Mouse (Mus musculus) heart, embryonic 12.5 days (tissue): Measurements from ENCODE around the gene Neil1. TPM values are rescaled to one million over a fixed set of nuclear protein-coding genes. Genes with fewer than 3 reads are reported as not detected.

Experiments used
- ATAC-seq: fragments of 200-750 bp; cut with Nextera tagmentation; 2 replicates; pipeline ENCODE4 v1.8.0; 2017; ENCODE audit warnings: moderate TSS enrichment, moderate library complexity; ENCODE audit not compliant: insufficient number of reproducible peaks, low FRiP score
- H3K27ac ChIP-seq: fragments of 300-500 bp; sonication (generic); 2 replicates; pipeline ENCODE4 v1.5.1; 2016; ENCODE audit warnings: mild to moderate bottlenecking, moderate library complexity; ENCODE audit not compliant: poor library complexity, severe bottlenecking
- H3K27me3 ChIP-seq: fragments of 300-500 bp; sonication (generic); replicated peaks from 2 replicates; pipeline ENCODE4 v1.6.1; 2016; ENCODE audit warnings: mild to moderate bottlenecking, moderate library complexity
- H3K36me3 ChIP-seq: fragments of 300-500 bp; sonication (generic); 2 replicates; pipeline ENCODE4 v1.6.1; 2016; ENCODE audit warnings: mild to moderate bottlenecking, moderate library complexity
- H3K4me1 ChIP-seq: fragments of 300-500 bp; sonication (generic); replicated peaks from 2 replicates; pipeline ENCODE4 v1.6.1; 2016; ENCODE audit warnings: mild to moderate bottlenecking
- H3K4me2 ChIP-seq: fragments of 300-500 bp; sonication (generic); 2 replicates; pipeline ENCODE4 v1.6.1; 2016; ENCODE audit warnings: mild to moderate bottlenecking, moderate library complexity
- H3K4me3 ChIP-seq: fragments of 300-500 bp; sonication (generic); 2 replicates; pipeline ENCODE4 v1.5.1; 2016; ENCODE audit warnings: mild to moderate bottlenecking
- H3K9ac ChIP-seq: fragments of 300-500 bp; sonication (generic); 2 replicates; pipeline ENCODE4 v1.6.1; 2016; ENCODE audit warnings: mild to moderate bottlenecking, moderate library complexity
- H3K9me3 ChIP-seq: fragments of 300-500 bp; sonication (generic); replicated peaks from 2 replicates; pipeline ENCODE4 v1.6.1; 2016; ENCODE audit warnings: mild to moderate bottlenecking, moderate library complexity
- WGBS: fragments of 180-500 bp; shearing (Covaris S2); methylation state at CpG from one replicate; pipeline ENCODE4 v1.1.7; 2016; 5-methylcytosine and 5-hydroxymethylcytosine counted together
- polyA plus RNA-seq: library from polyadenylated mRNA; unstranded; fragments of >200 nt; fragmentation: Nextera tagmentation; extraction: Ambion mirVana; gene quantifications from 2 replicates; pipeline ENCODE4 v1.2.1, GENCODE M21; 2016

The Neil1 gene
- polyA plus RNA-seq, result 4.3 and 5.2 TPM in 2 replicates

- Histone ChIP-seq H3K9ac (peak within 1 kb of the TSS; percentile 79), H3K9me3 (no peaks in the 10 kb centered on the region), H3K27me3 (no peaks in the 10 kb centered on the region), H3K4me2 (peak within 1 kb of the TSS; percentile 88), H3K27ac (peak within 1 kb of the TSS; percentile 88), H3K4me3 (peak within 1 kb of the TSS; percentile 65), H3K4me1 (peaks cover 14% of the 10 kb centered on the region), H3K36me3 (peaks cover 12% of the 10 kb centered on the region)
- peak; percentile 83 for ATAC-seq
- WGBS, result under 1% methylated on average over 27 of the region's 27 CpGs
These were observed at the start of gene Neil1 for GRCm38 (mm10) chr9:57148144-57148878. Gene Neil1, minus strand, starts transcription at chr9:57148305.

GRCm38 (mm10) chr9:57197414-57197813, 49.3 kb upstream of the Neil1 start:
- no peak overlapping the region for H3K4me3 ChIP-seq
- 61% methylated on average over 8 of the region's 8 CpGs for WGBS

GRCm38 (mm10) chr9:57196708-57197107, 48.6 kb upstream of the Neil1 start:
- Histone ChIP-seq H3K9ac (no peak overlapping the region), H3K4me3 (no peak overlapping the region), H3K9me3 (0 out of 2 replicates have a peak, but pooled peaks cover 3% of the 10 kb centered on the region), H3K27ac (no peak overlapping the region), H3K27me3 (peaks cover 4% of the 10 kb centered on the region; the same call in 1 of the 2 replicates), H3K36me3 (no peaks in the 10 kb centered on the region), H3K4me1 (no peaks in the 10 kb centered on the region), H3K4me2 (no peak overlapping the region)
- ATAC-seq, result no peak
- 64% methylated on average over 3 of the region's 3 CpGs for WGBS

More at GRCm38 (mm10) chr9:57197414-57197813, 49.3 kb upstream of the Neil1 start:
- Histone ChIP-seq H3K9ac (no peak overlapping the region), H3K36me3 (no peaks in the 10 kb centered on the region), H3K27ac (no peak overlapping the region), H3K9me3 (0 out of 2 replicates have a peak, but pooled peaks cover 3% of the 10 kb centered on the region), H3K4me2 (no peak overlapping the region), H3K27me3 (peaks cover 4% of the 10 kb centered on the region; the same call in 1 of the 2 replicates), H3K4me1 (no peaks in the 10 kb centered on the region)
- no peak for ATAC-seq

- Histone ChIP-seq H3K4me2 (no peak overlapping the region), H3K27ac (no peak overlapping the region), H3K9ac (no peak overlapping the region), H3K4me1 (no peaks in the 10 kb centered on the region), H3K4me3 (no peak overlapping the region), H3K36me3 (no peaks in the 10 kb centered on the region), H3K27me3 (no peaks in the 10 kb centered on the region), H3K9me3 (no peaks in the 10 kb centered on the region)
- no peak for ATAC-seq
- WGBS, result 72% methylated on average over 5 of the region's 5 CpGs
These were observed 20.3 kb upstream of the Neil1 start for GRCm38 (mm10) chr9:57168411-57168810.

GRCm38 (mm10) chr9:57166173-57166572, 18.1 kb upstream of the Neil1 start:
- H3K9ac ChIP-seq, result no peak overlapping the region
- H3K27me3 ChIP-seq, result no peaks in the 10 kb centered on the region
- 81% methylated on average over 2 of the region's 2 CpGs for WGBS
- no peaks in the 10 kb centered on the region for H3K36me3 ChIP-seq
- no peak overlapping the region for H3K4me3 ChIP-seq
- no peaks in the 10 kb centered on the region for H3K4me1 ChIP-seq
- ATAC-seq, result no peak
- no peaks in the 10 kb centered on the region for H3K9me3 ChIP-seq
- no peak overlapping the region for H3K27ac ChIP-seq
- H3K4me2 ChIP-seq, result no peak overlapping the region

- H3K27ac ChIP-seq, result no peak overlapping the region
- no peak overlapping the region for H3K4me3 ChIP-seq
- no peaks in the 10 kb centered on the region for H3K9me3 ChIP-seq
- H3K36me3 ChIP-seq, result no peaks in the 10 kb centered on the region
- no peak overlapping the region for H3K4me2 ChIP-seq
- ATAC-seq, result no peak
- 0 out of 2 replicates have a peak, but pooled peaks cover 3% of the 10 kb centered on the region for H3K4me1 ChIP-seq
- 0 out of 2 replicates have a peak, but pooled peaks cover 4% of the 10 kb centered on the region for H3K27me3 ChIP-seq
- 43% methylated on average over 2 of the region's 2 CpGs for WGBS
- no peak overlapping the region for H3K9ac ChIP-seq
These were observed 15.0 kb upstream of the Neil1 start for GRCm38 (mm10) chr9:57163137-57163536.

GRCm38 (mm10) chr9:57162496-57162895, 14.4 kb upstream of the Neil1 start:
- 7% methylated on average over 3 of the region's 3 CpGs for WGBS
- ATAC-seq, result no peak
- Histone ChIP-seq H3K4me2 (no peak overlapping the region), H3K27ac (no peak overlapping the region), H3K9ac (no peak overlapping the region), H3K9me3 (no peaks in the 10 kb centered on the region), H3K4me1 (peaks cover 6% of the 10 kb centered on the region), H3K4me3 (no peak overlapping the region), H3K36me3 (no peaks in the 10 kb centered on the region), H3K27me3 (0 out of 2 replicates have a peak, but pooled peaks cover 4% of the 10 kb centered on the region)

GRCm38 (mm10) chr9:57158506-57158905, 10.4 kb upstream of the Neil1 start:
- peaks cover 14% of the 10 kb centered on the region for H3K4me1 ChIP-seq
- H3K9me3 ChIP-seq, result no peaks in the 10 kb centered on the region
- no peak overlapping the region for H3K27ac ChIP-seq
- H3K9ac ChIP-seq, result peak overlapping the region; percentile 68; the same call in 1 of the 2 replicates
- H3K27me3 ChIP-seq, result 0 out of 2 replicates have a peak, but pooled peaks cover 4% of the 10 kb centered on the region
- peak overlapping the region; percentile 67 for H3K4me3 ChIP-seq
- H3K4me2 ChIP-seq, result peak overlapping the region; percentile 96
- ATAC-seq, result no peak
- H3K36me3 ChIP-seq, result peaks cover 21% of the 10 kb centered on the region
- WGBS, result 40% methylated on average over 11 of the region's 11 CpGs

- Histone ChIP-seq H3K36me3 (peaks cover 21% of the 10 kb centered on the region), H3K4me3 (peak within 1 kb of the TSS; percentile 67), H3K4me2 (peak within 1 kb of the TSS; percentile 96), H3K9ac (peak within 1 kb of the TSS; percentile 68), H3K4me1 (peaks cover 14% of the 10 kb centered on the region), H3K27ac (no peak within 1 kb of the TSS), H3K9me3 (no peaks in the 10 kb centered on the region), H3K27me3 (0 out of 2 replicates have a peak, but pooled peaks cover 4% of the 10 kb centered on the region)
- ATAC-seq, result peak; percentile 85
- under 1% methylated on average over 24 of the region's 24 CpGs for WGBS
These were observed 9.9 kb upstream of the Neil1 start, which contains the start of gene Commd4 for GRCm38 (mm10) chr9:57158013-57158470. Gene Commd4, minus strand, starts transcription at chr9:57158331.

- 0 out of 2 replicates have a peak, but pooled peaks cover 4% of the 10 kb centered on the region for H3K27me3 ChIP-seq
- H3K4me2 ChIP-seq, result peak overlapping the region; percentile 96
- peaks cover 21% of the 10 kb centered on the region for H3K36me3 ChIP-seq
- H3K4me3 ChIP-seq, result peak overlapping the region; percentile 67
- H3K4me1 ChIP-seq, result peaks cover 14% of the 10 kb centered on the region
- no peaks in the 10 kb centered on the region for H3K9me3 ChIP-seq
- no peak overlapping the region for H3K27ac ChIP-seq
- H3K9ac ChIP-seq, result peak overlapping the region; percentile 68
- 24% methylated on average over 13 of the region's 13 CpGs for WGBS
- ATAC-seq, result no peak
These were observed 9.4 kb upstream of the Neil1 start for GRCm38 (mm10) chr9:57157499-57157898.

GRCm38 (mm10) chr9:57156823-57157222, 8.7 kb upstream of the Neil1 start:
- no peaks in the 10 kb centered on the region for H3K9me3 ChIP-seq
- H3K27ac ChIP-seq, result no peak overlapping the region
- no peak overlapping the region for H3K4me3 ChIP-seq
- 0 out of 2 replicates have a peak, but pooled peaks cover 4% of the 10 kb centered on the region for H3K27me3 ChIP-seq
- H3K4me2 ChIP-seq, result no peak overlapping the region
- 80% methylated on average over 8 of the region's 8 CpGs for WGBS
- no peak for ATAC-seq
- peaks cover 14% of the 10 kb centered on the region for H3K4me1 ChIP-seq
- peaks cover 21% of the 10 kb centered on the region for H3K36me3 ChIP-seq
- H3K9ac ChIP-seq, result no peak overlapping the region
